Mouse (Mus musculus) C2C12 (cell line): ENCODE data around the gene Mmd. TPM values are rescaled to one million over a fixed set of nuclear protein-coding genes. Genes with fewer than 3 reads are reported as not detected.

Experiments
- H3K27me3 ChIP-seq: one replicate; pipeline ENCODE4 v1.6.1; 2011; ENCODE audit not compliant: control insufficient read depth, insufficient read depth, insufficient read length
- H3K36me3 ChIP-seq: one replicate; pipeline ENCODE4 v1.6.1; 2011; ENCODE audit not compliant: control insufficient read depth, insufficient read depth
- H3K4me3 ChIP-seq: one replicate; pipeline ENCODE4 v1.5.1; 2011; ENCODE audit warnings: mild to moderate bottlenecking, control low read depth; ENCODE audit not compliant: poor library complexity, insufficient read depth, severe bottlenecking
- H3K79me2 ChIP-seq: one replicate; pipeline ENCODE4 v1.6.1; 2011; ENCODE audit not compliant: control insufficient read depth, insufficient read depth
- H3K79me3 ChIP-seq: one replicate; pipeline ENCODE4 v1.6.1; 2011; ENCODE audit warnings: low read depth, control low read depth
- H3ac ChIP-seq: one replicate; pipeline ENCODE3; 2011; ENCODE audit warnings: low read depth; ENCODE audit not compliant: control insufficient read depth, insufficient read length
- CEBPB ChIP-seq: IDR thresholded peaks from one replicate; pipeline ENCODE4 v1.6.1; 2011; ENCODE audit warnings: low read depth, mild to moderate bottlenecking, control low read depth, moderate library complexity
- CTCF ChIP-seq: IDR thresholded peaks from one replicate; pipeline ENCODE4 v1.5.1; 2011; ENCODE audit not compliant: control insufficient read depth, insufficient read depth, insufficient read length
- FOSL1 ChIP-seq: IDR thresholded peaks from one replicate; pipeline ENCODE4 v1.8.0; 2011; ENCODE audit warnings: mild to moderate bottlenecking, low read length; ENCODE audit not compliant: poor library complexity, insufficient read depth, severe bottlenecking
- MAX ChIP-seq: IDR thresholded peaks from one replicate; pipeline ENCODE4 v1.6.1; 2011; ENCODE audit warnings: mild to moderate bottlenecking, control low read depth
- MYOD1 ChIP-seq: IDR thresholded peaks from one replicate; pipeline ENCODE4 v1.6.1; 2011; ENCODE audit warnings: low read depth; ENCODE audit not compliant: control insufficient read depth, insufficient read length
- MYOG ChIP-seq: IDR thresholded peaks from one replicate; pipeline ENCODE4 v1.6.1; 2011; ENCODE audit not compliant: control insufficient read depth, insufficient read length; ENCODE audit errors: extremely low read depth
- USF1 ChIP-seq: IDR thresholded peaks from one replicate; pipeline ENCODE4 v1.6.1; 2011; ENCODE audit warnings: low read depth, mild to moderate bottlenecking, control low read depth, moderate library complexity
- polyA plus RNA-seq: library from polyadenylated mRNA; unstranded; fragments of >200 nt; fragmentation: generic; extraction: Trizol; gene quantifications from one replicate; pipeline ENCODE4 v1.2.1, GENCODE M21; 2012; ENCODE audit warnings: missing spikeins

Gene Mmd
- polyA plus RNA-seq, 1 experiment = 257 TPM

DNA sequence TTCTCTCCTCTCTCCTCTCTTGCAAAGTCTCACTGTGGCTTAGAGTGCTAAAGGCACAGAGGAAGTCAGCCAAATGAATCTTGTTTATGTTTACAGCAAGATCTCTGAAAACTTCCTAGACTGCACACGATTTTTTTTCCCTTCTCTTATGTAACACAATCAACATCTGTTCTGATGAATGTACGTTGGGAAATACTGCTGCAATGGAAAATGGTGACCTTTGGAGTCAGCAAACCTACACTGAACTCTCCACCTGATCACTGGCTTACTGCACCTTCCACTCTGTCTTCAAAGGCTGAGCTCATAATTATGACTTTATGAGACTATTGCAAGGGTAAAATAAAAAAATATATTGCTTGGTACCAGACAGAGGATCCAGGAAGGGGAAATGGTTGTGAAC lies 17.6 kb upstream of the Mmd start:
- no peaks in the 10 kb centered on the region for H3K79me2 ChIP-seq
- no peaks in the 10 kb centered on the region for H3K79me3 ChIP-seq
- no peak for TF ChIP-seq MYOG
- no peak for TF ChIP-seq USF1
- no peak overlapping the region for H3ac ChIP-seq
- H3K27me3 ChIP-seq = no peaks in the 10 kb centered on the region
- H3K4me3 ChIP-seq = no peak overlapping the region
- H3K36me3 ChIP-seq = no peaks in the 10 kb centered on the region

DNA sequence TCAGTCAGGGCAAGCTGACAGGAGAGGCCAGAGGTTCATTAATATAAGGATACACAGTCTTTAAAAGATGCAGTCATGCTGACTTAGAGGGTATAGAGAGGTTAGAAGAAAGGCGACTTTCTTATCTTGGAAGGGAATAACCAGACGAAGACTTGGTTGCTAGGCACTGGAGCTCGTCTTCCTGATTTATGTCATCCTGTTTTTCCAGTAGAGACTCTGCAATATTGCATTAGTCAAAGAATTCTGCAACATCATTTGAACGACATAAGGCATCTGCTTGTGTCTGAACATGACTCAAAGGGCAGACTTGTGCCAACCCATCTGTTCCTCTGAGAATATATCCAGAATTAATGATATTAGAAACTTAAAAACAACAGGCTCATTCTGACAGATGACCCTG lies 16.6 kb upstream of the Mmd start:
- Histone ChIP-seq H3K4me3 (no peak overlapping the region), H3K36me3 (no peaks in the 10 kb centered on the region), H3K27me3 (no peaks in the 10 kb centered on the region), H3ac (no peak overlapping the region), H3K79me3 (no peaks in the 10 kb centered on the region), H3K79me2 (no peaks in the 10 kb centered on the region)
- TF ChIP-seq CEBPB (peak; percentile 9), USF1 (no peak)

DNA sequence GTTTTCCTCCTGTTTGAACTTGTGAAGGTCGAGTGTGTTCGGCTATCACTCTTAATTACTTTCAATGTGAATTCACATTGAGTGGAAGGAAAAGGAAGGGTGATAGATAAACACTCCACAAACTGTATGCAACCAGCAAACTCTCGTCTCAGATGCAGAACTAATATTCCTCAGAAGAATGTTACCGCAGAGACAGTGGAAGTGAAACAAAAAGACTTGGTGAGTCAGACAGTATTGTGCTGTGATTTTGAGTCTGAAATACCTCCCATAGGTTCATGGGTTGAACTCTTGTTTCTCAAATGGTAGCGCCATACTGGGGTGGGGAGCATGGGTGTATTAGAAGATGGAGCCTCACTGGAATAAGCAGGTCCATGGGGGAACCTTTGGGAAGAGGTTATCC lies 14.0 kb upstream of the Mmd start:
- no peaks in the 10 kb centered on the region for H3K79me2 ChIP-seq
- H3K36me3 ChIP-seq = no peaks in the 10 kb centered on the region
- no peak overlapping the region for H3ac ChIP-seq
- H3K27me3 ChIP-seq = no peaks in the 10 kb centered on the region
- no peaks in the 10 kb centered on the region for H3K79me3 ChIP-seq
- no peak overlapping the region for H3K4me3 ChIP-seq
- no peak for TF ChIP-seq MYOD1
- no peak for TF ChIP-seq CTCF
- no peak for TF ChIP-seq FOSL1
- no peak for TF ChIP-seq CEBPB
- no peak for TF ChIP-seq MAX
- TF ChIP-seq USF1 = no peak
- no peak for TF ChIP-seq MYOG

DNA sequence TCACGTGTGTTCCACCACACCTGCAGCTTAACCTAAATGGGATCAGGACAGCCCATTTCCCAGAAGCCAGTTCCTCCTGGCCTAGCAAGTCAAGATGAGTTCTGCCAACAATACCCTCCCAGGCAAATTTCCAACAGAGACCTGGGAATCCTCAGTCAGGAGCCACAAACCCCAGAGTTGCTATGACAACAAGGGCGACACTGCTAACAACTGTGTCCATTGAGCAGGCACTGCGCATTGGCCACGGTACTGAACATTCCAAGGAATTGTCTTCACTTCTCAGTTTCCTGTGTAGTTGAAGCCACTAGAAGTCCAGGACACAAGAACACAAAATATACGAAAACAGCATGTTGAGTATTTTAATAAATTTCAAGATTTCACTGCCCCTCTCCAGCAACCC lies 11.6 kb upstream of the Mmd start:
- TF ChIP-seq MAX (no peak), USF1 (no peak), MYOG (no peak), FOSL1 (no peak), CEBPB (no peak), CTCF (no peak), MYOD1 (no peak)
- no peak overlapping the region for H3ac ChIP-seq
- no peak overlapping the region for H3K4me3 ChIP-seq
- no peaks in the 10 kb centered on the region for H3K79me2 ChIP-seq
- no peaks in the 10 kb centered on the region for H3K27me3 ChIP-seq
- no peaks in the 10 kb centered on the region for H3K79me3 ChIP-seq
- no peaks in the 10 kb centered on the region for H3K36me3 ChIP-seq

DNA sequence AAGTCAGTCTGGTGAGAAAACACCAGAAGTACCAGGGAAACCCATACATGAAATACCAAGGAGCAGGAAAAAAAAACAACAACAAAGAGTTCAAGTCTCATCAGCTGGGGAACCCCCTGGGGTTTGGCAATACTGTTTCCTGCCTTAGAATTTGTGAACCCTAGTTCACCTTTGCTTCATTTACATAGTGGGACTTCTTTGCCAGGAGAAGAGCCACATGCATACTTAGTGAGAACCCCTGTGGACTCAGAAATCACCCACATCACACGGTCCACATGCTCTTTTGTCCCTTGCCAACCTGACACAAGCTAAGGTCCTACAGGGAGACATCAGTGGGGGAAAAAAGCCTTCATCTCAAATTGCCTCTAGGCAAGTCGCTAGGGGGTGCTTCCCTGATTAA lies 10.6 kb upstream of the Mmd start:
- no peaks in the 10 kb centered on the region for H3K79me3 ChIP-seq
- no peaks in the 10 kb centered on the region for H3K27me3 ChIP-seq
- TF ChIP-seq CEBPB (no peak), MYOG (no peak), MYOD1 (no peak), FOSL1 (no peak), CTCF (no peak), USF1 (no peak), MAX (no peak)
- no peaks in the 10 kb centered on the region for H3K79me2 ChIP-seq
- no peaks in the 10 kb centered on the region for H3K36me3 ChIP-seq
- H3ac ChIP-seq = no peak overlapping the region
- no peak overlapping the region for H3K4me3 ChIP-seq

DNA sequence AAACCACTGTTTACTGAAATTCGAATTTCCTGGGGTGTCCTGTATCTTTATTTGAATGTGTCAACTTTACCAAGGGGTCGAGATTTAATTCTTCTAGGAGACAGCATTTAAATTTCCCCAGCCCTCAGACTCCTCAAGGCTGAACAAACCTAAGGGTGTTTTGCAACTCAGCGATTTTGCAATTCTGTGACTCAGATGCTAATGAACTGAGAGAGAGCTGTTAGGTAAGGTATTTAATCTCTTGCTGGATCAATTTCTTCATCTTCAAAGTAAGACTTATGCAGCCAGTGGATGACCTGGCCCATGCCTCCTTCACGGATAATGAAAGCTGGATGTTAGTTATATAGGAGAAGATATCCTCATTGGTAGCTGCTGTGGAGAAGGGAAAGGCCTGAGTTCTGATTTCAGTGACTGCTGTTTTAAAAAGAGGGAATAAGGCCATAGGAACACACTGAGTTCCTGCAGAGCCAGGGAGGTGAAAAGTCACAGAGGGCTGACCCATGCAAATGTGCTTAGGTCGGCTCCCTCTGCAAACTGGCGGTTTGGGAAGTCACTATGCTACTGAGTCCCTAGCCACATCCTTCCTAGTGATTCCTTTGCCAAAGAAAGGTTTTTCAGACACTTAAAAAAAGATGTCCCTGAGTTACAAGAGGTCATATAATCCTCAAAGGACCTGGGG lies 8.5 kb upstream of the Mmd start:
- no peaks in the 10 kb centered on the region for H3K79me3 ChIP-seq
- no peak overlapping the region for H3K4me3 ChIP-seq
- H3ac ChIP-seq = no peak overlapping the region
- no peaks in the 10 kb centered on the region for H3K36me3 ChIP-seq
- TF ChIP-seq CEBPB = no peak
- TF ChIP-seq FOSL1 = no peak
- no peak for TF ChIP-seq MAX
- TF ChIP-seq USF1 = no peak
- TF ChIP-seq CTCF = no peak
- no peak for TF ChIP-seq MYOD1
- no peak for TF ChIP-seq MYOG
- H3K79me2 ChIP-seq = no peaks in the 10 kb centered on the region
- no peaks in the 10 kb centered on the region for H3K27me3 ChIP-seq
